Mouse (Mus musculus) gastrocnemius, postnatal 14 days (tissue): ENCODE measurements at regions not wholly inside any gene's neighbourhood (a gene's known extent, or its start where the extent isn't known, plus 50 kb on each side); places are given as distances from the start of the nearest gene placed in this dataset.
"Not testable (repeated sequence)": the region's sequence is repeated elsewhere in the genome, so short reads cannot be mapped to it uniquely, and the experiment has no call there.

Source experiments
- DNase-seq: peaks from one replicate; pipeline ENCODE4 v3.0.0; 2021; ENCODE audit warnings: mixed read lengths
- intact Hi-C: fragments of 180-260 bp; cut with DNase I; formaldehyde crosslinking; loops from one replicate; pipeline ENCODE4 v1.15.1; 2025; ENCODE audit warnings: low total_unique reads

DNA sequence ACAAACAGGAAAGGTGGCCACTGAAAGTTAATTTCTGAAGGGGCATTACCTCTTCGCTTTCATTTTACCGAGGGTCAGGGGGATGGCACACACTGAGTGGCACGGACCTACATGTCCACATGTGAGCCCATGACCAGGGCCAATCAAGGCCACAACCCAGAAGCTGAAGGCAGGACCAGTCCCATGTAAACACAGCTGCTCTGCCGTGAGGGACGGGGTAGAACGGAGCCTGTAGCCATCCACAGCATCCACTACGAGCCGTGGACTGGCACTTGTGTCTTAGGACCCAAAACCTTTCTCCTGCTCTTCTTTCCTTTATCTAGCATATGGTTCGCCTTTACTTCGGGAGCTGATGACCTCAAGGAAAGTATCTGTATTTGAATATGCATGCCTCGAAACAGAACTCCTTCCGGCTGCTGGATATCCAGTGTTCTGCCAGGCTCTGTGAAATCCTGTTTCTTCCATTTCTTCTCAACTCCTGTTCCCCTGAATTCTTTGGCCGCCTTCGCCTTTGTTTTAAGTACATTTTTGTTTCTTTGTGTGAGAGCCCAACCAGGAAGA lies 101.9 kb upstream of the Klf3 start:
- intact Hi-C loops: loop anchor here (5.0 kb wide), 1 partner anchor 111 kb away; no protein-coding TSS in a partner anchor
- no peak for DNase-seq

DNA sequence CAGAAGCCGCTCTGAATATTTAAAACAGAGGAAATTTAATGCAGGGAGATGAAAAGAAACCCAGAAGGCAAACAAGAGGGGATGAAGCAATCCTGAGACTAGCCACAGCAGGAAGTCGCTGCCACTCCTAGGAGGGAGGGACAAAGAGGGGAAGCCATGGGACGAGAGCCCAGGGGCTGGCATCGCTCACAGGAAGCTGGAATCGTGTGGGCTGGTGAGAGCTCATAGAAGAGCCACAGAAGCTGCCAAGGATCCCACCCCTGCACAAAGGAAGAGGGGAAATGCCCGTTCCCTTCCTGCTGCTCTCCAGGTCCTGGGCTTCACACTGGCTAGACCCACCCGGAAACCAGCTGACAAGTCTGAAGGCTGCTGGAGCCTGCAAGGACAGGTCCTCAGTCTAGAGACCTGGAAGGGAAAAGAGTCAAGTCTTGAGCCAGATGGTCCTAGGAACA lies 101.4 kb upstream of the Klf3 start:
- intact Hi-C loops: loop anchor here (5.0 kb wide), 1 partner anchor 110 kb away; no protein-coding TSS in a partner anchor
- DNase-seq: peak; percentile 75

GRCm38 (mm10) chr5:64702404-64702803 lies 100.8 kb upstream of the Klf3 start:
- intact Hi-C loops: loop anchor here (5.0 kb wide), 1 partner anchor 110 kb away; no protein-coding TSS in a partner anchor
- not testable (repeated sequence) for DNase-seq

DNA sequence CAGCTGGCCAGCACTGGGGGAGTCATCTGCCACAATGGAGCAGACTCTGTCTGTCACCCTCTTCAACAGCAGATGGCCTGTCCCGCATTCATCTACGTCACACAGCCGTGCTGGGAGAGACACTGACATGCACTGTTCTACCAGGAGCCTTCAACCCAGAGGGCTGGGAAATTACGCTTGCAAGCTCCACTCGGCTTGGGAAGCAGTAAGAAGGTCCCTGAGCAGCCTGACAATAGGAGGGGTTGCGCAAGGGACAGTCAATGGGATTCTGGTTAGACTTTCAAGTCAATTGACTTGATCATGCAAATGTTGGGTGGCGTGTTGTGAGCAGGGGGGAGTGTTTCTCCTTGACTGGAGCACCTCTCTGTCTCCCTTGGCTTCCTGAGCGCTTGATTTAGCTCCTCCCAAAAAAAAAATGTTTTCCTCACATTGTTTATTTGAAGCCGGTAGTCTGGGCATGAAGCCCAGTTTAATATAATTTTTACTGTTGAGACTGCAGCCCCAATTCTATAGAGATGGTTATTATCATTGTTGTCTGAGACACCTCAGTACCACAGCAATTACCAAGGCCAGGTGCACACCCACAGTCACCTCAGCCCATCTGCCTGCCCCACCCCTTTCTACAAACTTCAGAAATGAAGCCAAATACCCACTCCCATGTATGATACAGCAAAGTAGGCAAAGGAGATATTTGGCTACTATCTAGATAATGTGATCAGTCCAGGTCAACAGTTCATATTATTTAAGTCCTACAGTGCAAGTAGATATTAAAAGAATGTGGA lies 99.9 kb upstream of the Klf3 start:
- DNase-seq: peak; percentile 42
- intact Hi-C loops: loop anchor here (5.0 kb wide), 1 partner anchor 109 kb away; no protein-coding TSS in a partner anchor

DNA sequence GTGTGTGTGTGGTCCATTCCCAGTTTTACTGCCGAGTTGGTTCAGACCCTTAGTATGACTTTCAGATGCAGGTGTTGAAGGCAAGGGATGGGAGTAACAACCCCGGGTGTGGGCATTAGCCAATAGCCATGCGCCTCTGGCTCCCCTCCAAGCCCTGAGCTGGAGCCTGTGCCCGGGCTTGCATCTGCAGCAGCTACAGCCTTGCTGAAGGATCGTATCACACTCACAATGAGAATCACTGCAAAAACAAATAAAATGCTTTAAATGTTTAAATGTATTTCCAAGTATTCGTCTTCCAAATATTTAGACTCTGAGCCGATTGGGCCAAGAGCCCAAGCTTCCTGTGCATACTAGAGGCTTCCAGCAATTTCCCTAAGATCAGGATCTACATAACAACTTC lies 99.0 kb upstream of the Klf3 start:
- DNase-seq: peak; percentile 73
- intact Hi-C loops: loop anchor here (5.0 kb wide), 1 partner anchor 108 kb away; no protein-coding TSS in a partner anchor

DNA sequence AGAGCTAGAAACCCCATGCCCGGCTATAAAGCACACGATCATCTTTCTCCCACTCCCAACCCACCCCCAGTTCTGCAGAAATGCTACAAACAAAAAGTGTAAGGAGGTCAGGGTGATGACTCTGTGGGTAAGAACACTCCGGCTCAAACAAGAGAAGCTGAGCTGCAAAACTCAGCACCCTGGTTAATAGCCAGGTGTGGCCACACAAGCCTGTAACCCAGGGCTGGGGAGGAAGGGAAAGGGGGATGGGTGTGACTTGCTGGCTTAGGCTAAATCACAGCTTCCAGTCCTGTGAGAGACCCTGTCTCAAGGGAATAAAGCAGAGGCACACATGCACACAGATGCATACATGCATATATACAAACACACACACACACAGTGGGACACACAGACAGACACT lies 96.6 kb upstream of the Klf3 start:
- intact Hi-C loops: no loop called here
- no peak for DNase-seq

DNA sequence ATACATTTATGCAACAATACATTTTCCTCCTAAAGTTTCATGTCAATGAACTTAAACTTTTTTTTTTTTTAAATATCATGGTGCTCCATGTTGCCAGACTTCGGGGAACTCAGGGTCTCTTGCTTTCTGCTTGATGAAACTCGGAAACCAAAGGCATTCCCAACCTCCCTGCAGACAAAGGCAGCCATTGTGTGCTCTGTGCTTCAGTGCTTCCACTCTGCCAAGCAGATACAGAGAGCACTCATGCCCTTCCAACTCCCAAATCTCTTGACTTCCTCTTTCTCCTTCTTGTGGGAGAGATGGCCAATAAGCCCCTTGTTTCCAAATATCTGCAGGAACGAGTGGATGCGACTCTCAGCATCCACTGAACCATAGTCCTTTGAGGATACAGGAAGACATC lies 94.0 kb upstream of the Klf3 start:
- intact Hi-C loops: no loop called here
- DNase-seq: no peak

GRCm38 (mm10) chr5:64710236-64710635 lies 93.0 kb upstream of the Klf3 start:
- intact Hi-C loops: no loop called here
- no peak for DNase-seq

DNA sequence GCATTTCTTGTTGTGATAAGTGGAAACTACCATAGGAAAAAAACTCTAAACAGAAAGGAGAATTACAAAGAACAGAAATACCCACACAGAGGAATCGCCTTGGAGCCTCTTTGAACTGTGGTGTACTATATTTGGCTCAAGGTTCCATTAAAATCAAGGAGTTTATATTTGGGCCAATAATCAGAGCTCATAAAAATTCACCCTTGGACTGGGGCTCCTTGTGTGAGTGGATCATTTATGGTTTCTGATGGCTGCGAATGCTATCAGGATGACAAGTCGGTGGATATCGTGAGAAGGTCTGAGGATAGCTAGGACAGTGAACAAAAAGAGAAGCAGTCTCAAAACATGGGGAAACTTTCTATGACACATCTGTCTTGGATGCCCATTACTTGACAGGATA lies 92.2 kb upstream of the Klf3 start:
- intact Hi-C loops: no loop called here

GRCm38 (mm10) chr5:64714221-64714653 lies 89.0 kb upstream of the Klf3 start:
- peak; percentile 38 for DNase-seq
- intact Hi-C loops: no loop called here

More for the DNA sequence above, 92.2 kb upstream of the Klf3 start:
- no peak for DNase-seq

GRCm38 (mm10) chr5:64714710-64715109 lies 88.5 kb upstream of the Klf3 start:
- peak; percentile 50 for DNase-seq
- intact Hi-C loops: no loop called here

DNA sequence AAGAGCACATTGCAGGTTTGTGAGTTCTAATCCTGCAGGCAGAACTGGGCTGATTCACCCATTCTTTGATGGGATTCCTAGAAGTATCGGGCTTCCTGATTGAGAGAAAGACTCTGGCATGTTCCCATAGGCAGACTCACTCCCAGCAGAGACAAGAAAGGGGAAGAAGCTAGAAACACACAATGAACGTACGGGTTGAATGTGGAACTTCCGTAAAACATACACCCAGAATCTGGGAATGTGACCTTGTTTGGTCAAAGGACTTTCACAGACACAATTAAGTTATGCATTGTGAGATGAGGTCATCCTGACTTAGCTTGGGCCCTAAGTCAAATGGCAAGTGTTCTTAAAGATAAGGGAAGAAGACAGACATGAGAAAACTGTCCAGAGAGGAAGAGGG lies 86.6 kb upstream of the Klf3 start:
- no peak for DNase-seq
- intact Hi-C loops: no loop called here

DNA sequence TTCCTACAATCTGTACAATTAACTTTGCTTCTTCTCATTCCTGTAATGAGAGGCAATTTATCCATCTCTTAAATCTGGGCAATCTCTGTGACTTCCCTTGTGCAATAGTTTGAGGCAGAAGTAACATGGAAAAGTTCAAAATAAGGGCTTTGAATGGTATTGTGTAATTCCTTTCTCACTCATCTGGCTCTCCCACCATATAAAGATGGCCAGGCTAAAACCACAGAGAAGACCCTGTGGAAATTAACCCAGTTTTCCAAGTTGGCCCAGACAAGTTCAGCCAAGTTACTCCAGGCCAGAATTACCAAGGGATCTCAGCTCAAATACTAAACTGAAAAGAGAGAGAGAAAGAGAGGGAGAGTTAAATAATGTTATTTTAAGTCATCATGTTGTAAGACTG lies 81.0 kb upstream of the Klf3 start:
- no peak for DNase-seq
- intact Hi-C loops: no loop called here

- no peak for DNase-seq
- intact Hi-C loops: no loop called here
These were observed 75.3 kb upstream of the Klf3 start for GRCm38 (mm10) chr5:64727847-64728246.

GRCm38 (mm10) chr5:64732356-64732755 lies 70.8 kb upstream of the Klf3 start:
- intact Hi-C loops: loop anchor here (10.0 kb wide), 1 partner anchor 148 kb away; no protein-coding TSS in a partner anchor
- DNase-seq: no peak

DNA sequence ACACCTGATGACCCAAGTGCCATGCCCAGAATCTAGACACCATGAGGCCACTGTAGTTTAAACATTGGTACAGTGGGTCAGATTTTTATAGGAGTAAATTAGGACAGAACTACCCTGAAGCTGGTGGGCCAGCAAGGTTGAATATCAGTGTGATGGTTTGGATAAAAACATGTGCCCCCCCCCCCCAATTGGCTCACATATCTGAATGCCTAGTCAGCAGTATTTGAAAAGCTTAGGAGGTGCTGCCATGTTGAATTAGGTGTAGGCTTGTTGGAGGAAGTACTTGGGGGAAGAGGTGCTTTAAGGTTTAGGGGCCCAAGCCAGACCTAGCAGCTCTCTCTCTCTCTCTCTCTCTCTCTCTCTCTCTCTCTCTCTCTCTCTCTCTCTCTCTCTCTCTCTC lies 66.2 kb upstream of the Klf3 start:
- no peak for DNase-seq
- intact Hi-C loops: loop anchor here (10.0 kb wide), 1 partner anchor 152 kb away; no protein-coding TSS in a partner anchor

GRCm38 (mm10) chr5:64738096-64738780 lies 65.0 kb upstream of the Klf3 start:
- no peak for DNase-seq

DNA sequence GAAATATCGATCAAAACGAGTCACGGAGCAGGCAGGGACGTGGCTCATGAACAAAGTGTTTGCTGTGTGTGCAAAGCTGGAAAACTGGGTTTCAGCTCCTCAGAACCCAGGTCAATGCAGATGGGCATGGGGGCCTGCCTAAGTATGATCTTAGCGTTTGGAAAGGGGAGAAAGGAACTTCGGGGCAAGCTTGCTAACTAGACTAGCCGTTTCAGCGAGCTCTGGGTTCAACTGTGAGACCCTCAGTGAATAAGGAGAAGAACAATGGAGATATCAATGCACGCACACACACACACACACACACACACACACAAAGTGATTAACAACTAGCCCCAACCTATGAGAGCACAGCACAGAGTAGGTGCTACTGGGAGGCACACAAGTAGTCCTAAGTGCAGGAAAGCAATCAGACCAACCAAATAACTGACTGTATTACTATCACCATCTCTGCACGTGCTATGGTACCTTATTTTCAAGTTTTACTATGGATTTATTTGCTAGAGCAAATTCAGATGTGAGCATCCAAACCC lies 64.3 kb upstream of the Klf3 start:
- intact Hi-C loops: loop anchor here (10.0 kb wide), 1 partner anchor 154 kb away; no protein-coding TSS in a partner anchor
- no peak for DNase-seq

More at GRCm38 (mm10) chr5:64738096-64738780, 65.0 kb upstream of the Klf3 start:
- intact Hi-C loops: loop anchor here (10.0 kb wide), 1 partner anchor 153 kb away; no protein-coding TSS in a partner anchor
